Mouse (Mus musculus) testis, adult 2 months (tissue): Measurements from ENCODE around the gene Trpc6.

ENCODE experiments used
- CTCF ChIP-seq: fragments of 200-500 bp; IDR thresholded peaks from 2 replicates; pipeline ENCODE4 v1.5.1; 2012; ENCODE audit warnings: low read depth, mild to moderate bottlenecking, inconsistent platforms, low read length, moderate library complexity; ENCODE audit not compliant: control insufficient read depth, insufficient read depth, insufficient replicate concordance
- POLR2A ChIP-seq: fragments of 200-500 bp; IDR thresholded peaks from 2 replicates; pipeline ENCODE4 v1.6.1; 2012; ENCODE audit warnings: low read depth, mild to moderate bottlenecking, inconsistent platforms, low read length, moderate library complexity; ENCODE audit not compliant: control insufficient read depth

- TF ChIP-seq POLR2A (no peak), CTCF (no peak)
Measured at GRCm38 (mm10) chr9:8703516-8703915, 159.6 kb downstream of the Trpc6 start.
